Mouse (Mus musculus) MEL (cell line): ENCODE results near the gene Pou5f1. TPM values are rescaled to one million over a fixed set of nuclear protein-coding genes. Genes with fewer than 3 reads are reported as not detected.
A peak's percentile ranks its signal among the peaks of the same experiment; 100 is the strongest.

Experiments
- DNase-seq: peaks from one replicate; pipeline ENCODE4 v3.0.0; 2011; ENCODE audit warnings: low read depth, low spot score
- H3K27ac ChIP-seq: 2 replicates; pipeline ENCODE4 v1.5.1; 2012; ENCODE audit warnings: low read depth, mild to moderate bottlenecking, control low read depth, low read length, moderate library complexity; ENCODE audit not compliant: control insufficient read depth
- H3K27me3 ChIP-seq, 2 experiments: fragments of 150-350 bp in 1 of 2; sonication (generic) in 1 of 2; 2 replicates each; pipeline ENCODE4 v1.6.1; 2012; ENCODE audit warnings: low read length in 2 of 2, mild to moderate bottlenecking in 2 of 2, improper control_type of control experiment in 1 of 2, moderate library complexity in 1 of 2; ENCODE audit not compliant: insufficient read depth in 2 of 2, control insufficient read depth in 1 of 2
- H3K36me3 ChIP-seq, 2 experiments: 2 replicates each; pipeline ENCODE4 v1.6.1; 2012 to 2014; ENCODE audit warnings: low read length in 2 of 2, improper control_type of control experiment in 1 of 2, inconsistent platforms in 1 of 2, mild to moderate bottlenecking in 1 of 2; ENCODE audit not compliant: insufficient read depth in 2 of 2, control insufficient read depth in 1 of 2
- H3K4me1 ChIP-seq, 2 experiments: fragments of 150-350 bp in 1 of 2; sonication (generic) in 1 of 2; 2 replicates each; pipeline ENCODE4 v1.6.1; 2012; ENCODE audit warnings: low read length in 2 of 2, improper control_type of control experiment in 1 of 2, mild to moderate bottlenecking in 1 of 2; ENCODE audit not compliant: insufficient read depth in 2 of 2, control insufficient read depth in 1 of 2
- H3K4me3 ChIP-seq, 2 experiments: fragments of 150-350 bp in 1 of 2; sonication (generic) in 1 of 2; 2 replicates each; pipeline ENCODE4 v1.5.1; 2012; ENCODE audit warnings: low read depth in 2 of 2, low read length in 2 of 2, mild to moderate bottlenecking in 2 of 2, moderate library complexity in 2 of 2, control low read depth in 1 of 2, improper control_type of control experiment in 1 of 2; ENCODE audit not compliant: control insufficient read depth in 1 of 2, insufficient read depth in 1 of 2
- H3K79me2 ChIP-seq: 2 replicates; pipeline ENCODE4 v1.6.1; 2012; ENCODE audit warnings: mild to moderate bottlenecking, low read length, moderate library complexity; ENCODE audit not compliant: control insufficient read depth, poor library complexity, insufficient read depth
- H3K9ac ChIP-seq: 2 replicates; pipeline ENCODE4 v1.6.1; 2012; ENCODE audit warnings: low read depth, mild to moderate bottlenecking, control low read depth, low read length, moderate library complexity; ENCODE audit not compliant: control insufficient read depth, poor library complexity, severe bottlenecking
- H3K9me3 ChIP-seq: fragments of 150-350 bp; sonication (generic); replicated peaks from 2 replicates; pipeline ENCODE4 v1.6.1; 2012; ENCODE audit warnings: mild to moderate bottlenecking, low read length, improper control_type of control experiment, moderate library complexity; ENCODE audit not compliant: insufficient read depth
- CTCF ChIP-seq, 3 experiments: IDR thresholded peaks in 2 of 3; conservative IDR thresholded peaks in 1 of 3; 2 replicates each; pipeline ENCODE4 v1.5.1; 2011 to 2012; ENCODE audit warnings: low read length in 3 of 3, low read depth in 2 of 3, mild to moderate bottlenecking in 2 of 3, improper control_type of control experiment in 1 of 3, inconsistent platforms in 1 of 3, mixed read lengths in 1 of 3, moderate library complexity in 1 of 3; ENCODE audit not compliant: control insufficient read depth in 1 of 3, insufficient read depth in 1 of 3, poor library complexity in 1 of 3, severe bottlenecking in 1 of 3
- E2F4 ChIP-seq: IDR thresholded peaks from 2 replicates; pipeline ENCODE4 v1.6.1; 2011; ENCODE audit warnings: low read depth, low read length, improper control_type of control experiment, borderline replicate concordance
- EP300 ChIP-seq, 2 experiments: IDR thresholded peaks; 2 replicates each; pipeline ENCODE4 v1.6.1; 2011; ENCODE audit warnings: improper control_type of control experiment in 2 of 2, low read length in 2 of 2, low read depth in 1 of 2, mild to moderate bottlenecking in 1 of 2
- ETS1 ChIP-seq: IDR thresholded peaks from 2 replicates; pipeline ENCODE4 v1.6.1; 2012; ENCODE audit warnings: low read depth, mild to moderate bottlenecking, inconsistent platforms, low read length, improper control_type of control experiment, moderate library complexity
- MAFK ChIP-seq: IDR thresholded peaks from 2 replicates; pipeline ENCODE4 v1.6.1; 2011; ENCODE audit warnings: low read depth, mild to moderate bottlenecking, low read length, improper control_type of control experiment, borderline replicate concordance
- MAZ ChIP-seq: IDR thresholded peaks from 2 replicates; pipeline ENCODE4 v1.6.1; 2012; ENCODE audit warnings: low read depth, mild to moderate bottlenecking, inconsistent platforms, low read length, improper control_type of control experiment
- MXI1 ChIP-seq: IDR thresholded peaks from 2 replicates; pipeline ENCODE4 v1.6.1; 2011; ENCODE audit warnings: mild to moderate bottlenecking, low read depth, low read length, improper control_type of control experiment
- POLR2A ChIP-seq, 2 experiments: IDR thresholded peaks; 2 replicates each; pipeline ENCODE4 v1.6.1; 2011 to 2012; ENCODE audit warnings: low read length in 2 of 2, mild to moderate bottlenecking in 2 of 2, control low read depth in 1 of 2, improper control_type of control experiment in 1 of 2, low read depth in 1 of 2, moderate library complexity in 1 of 2; ENCODE audit not compliant: control insufficient read depth in 1 of 2, insufficient read depth in 1 of 2, poor library complexity in 1 of 2
- RAD21 ChIP-seq: IDR thresholded peaks from 2 replicates; pipeline ENCODE4 v1.6.1; 2011; ENCODE audit warnings: mild to moderate bottlenecking, low read depth, low read length, improper control_type of control experiment
- TAL1 ChIP-seq: IDR thresholded peaks from 2 replicates; pipeline ENCODE4 v1.6.1; 2012; ENCODE audit warnings: mild to moderate bottlenecking, inconsistent platforms, low read length, moderate library complexity, mixed read lengths
- TBP ChIP-seq: IDR thresholded peaks from 2 replicates; pipeline ENCODE4 v1.8.0; 2011; ENCODE audit warnings: low read depth, low read length, improper control_type of control experiment
- TCF12 ChIP-seq: IDR thresholded peaks from 2 replicates; pipeline ENCODE4 v1.6.1; 2014; ENCODE audit warnings: low read depth, mild to moderate bottlenecking, inconsistent platforms, low read length, improper control_type of control experiment, moderate library complexity
- USF1 ChIP-seq: IDR thresholded peaks from 2 replicates; pipeline ENCODE4 v1.6.1; 2014; ENCODE audit warnings: low read depth, mild to moderate bottlenecking, inconsistent platforms, low read length, improper control_type of control experiment, moderate library complexity
- ZNF384 ChIP-seq: IDR thresholded peaks from 2 replicates; pipeline ENCODE4 v1.6.1; 2012; ENCODE audit warnings: low read depth, mild to moderate bottlenecking, inconsistent platforms, low read length, improper control_type of control experiment
- polyA plus RNA-seq, 2 experiments: library from polyadenylated mRNA; stranded (reverse) in 1 of 2; unstranded in 1 of 2; fragments of >175 nt in 1 of 2; fragments of >200 nt in 1 of 2; gene quantifications; 2 replicates each; pipeline versions ENCODE4 v1.2.1 to v1.2.4; 2012; ENCODE audit warnings: low replicate concordance in 2 of 2, low read depth in 1 of 2; ENCODE audit not compliant: insufficient read length in 2 of 2, insufficient read depth in 1 of 2, missing spikeins in 1 of 2
- total RNA-seq: library from RNA; depleted of rRNA; stranded (reverse); fragments of 300-350 nt; gene quantifications from 2 replicates; pipeline ENCODE4 v1.2.3, GENCODE M21; 2012

Gene Pou5f1
- total and polyA plus RNA-seq, 3 experiments, result not detected

DNA sequence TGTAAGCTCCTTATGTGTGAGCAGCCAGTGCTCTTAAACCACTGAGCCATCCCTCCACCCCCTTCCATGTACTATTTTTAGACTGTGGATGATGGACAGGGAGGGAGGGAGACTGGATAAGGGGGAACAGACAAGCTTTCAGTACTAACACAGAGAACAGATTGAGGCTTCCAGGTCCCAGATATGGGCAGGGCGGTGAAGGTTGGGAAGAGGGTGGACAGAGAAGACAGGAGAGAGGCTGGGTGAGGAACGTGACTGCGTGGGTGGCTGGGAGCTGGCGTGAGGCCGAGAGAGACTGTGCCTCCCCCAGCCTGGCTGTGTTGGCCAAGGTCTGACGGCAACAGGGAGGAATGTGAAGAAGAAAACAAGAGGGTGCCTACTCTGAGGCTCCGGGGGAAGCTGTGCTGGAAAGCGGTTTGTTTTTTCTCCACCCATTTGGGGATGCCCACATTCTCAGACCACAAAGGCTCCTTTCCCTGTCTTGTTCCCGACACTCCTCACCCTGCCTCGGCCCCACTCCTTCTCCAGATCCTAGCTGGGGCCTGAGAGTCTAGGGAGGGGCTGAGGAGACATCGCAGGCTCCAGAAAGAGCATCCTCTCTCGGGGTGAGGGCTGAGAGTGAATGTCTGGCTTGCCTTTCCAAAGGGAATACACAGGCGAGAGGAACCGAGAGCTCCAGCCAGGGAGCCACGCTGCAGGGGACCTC lies 43.8 kb downstream of the Pou5f1 start:
- no peak overlapping the region for H3K4me3 ChIP-seq
- TF ChIP-seq MXI1, result no peak
- no peak for TF ChIP-seq POLR2A (IDR thresholded peaks at IDR 0.05; ENCODE audit: control insufficient read depth in 1 of 2, insufficient read depth in 1 of 2, low read depth in 1 of 2, low read length in 2 of 2, poor library complexity in 1 of 2)
- TF ChIP-seq TCF12, result no peak
- TF ChIP-seq MAFK, result no peak
- no peak for TF ChIP-seq ETS1
- TF ChIP-seq USF1, result no peak
- TF ChIP-seq, all 39 proteins: peak for 0
- H3K4me1 ChIP-seq, result no peaks in the 10 kb centered on the region
- DNase-seq, result no peak
- no peaks in the 10 kb centered on the region for H3K27me3 ChIP-seq
- no peaks in the 10 kb centered on the region for H3K36me3 ChIP-seq
- no peak overlapping the region for H3K9ac ChIP-seq
- H3K79me2 ChIP-seq, result no peaks in the 10 kb centered on the region
- H3K27ac ChIP-seq, result no peak overlapping the region
- H3K9me3 ChIP-seq, result no peaks in the 10 kb centered on the region

DNA sequence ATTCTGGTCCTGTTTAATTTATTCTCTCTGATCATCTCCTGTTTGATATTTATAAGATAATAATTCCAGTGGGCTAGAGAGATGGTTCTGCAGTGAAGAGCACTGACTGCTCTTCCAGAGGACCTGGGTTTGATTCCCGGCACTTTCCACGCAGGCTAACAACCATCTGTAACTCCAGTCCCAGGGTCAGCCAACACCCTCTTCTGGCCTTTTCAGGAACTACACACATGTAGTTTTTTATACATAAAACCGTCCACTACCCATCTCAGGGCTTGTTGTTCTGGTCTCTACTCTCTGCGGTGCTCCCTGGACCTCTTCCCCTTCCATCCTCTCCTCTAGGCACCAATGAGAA lies 44.3 kb downstream of the Pou5f1 start:
- H3K4me3 ChIP-seq, result no peak overlapping the region
- TF ChIP-seq TBP, result no peak
- peak in 2 of 3 experiments; percentile 18 to 27; a peak in 3 of 6 replicates for TF ChIP-seq CTCF (IDR thresholded peaks at IDR 0.05 in 2 of 3, conservative IDR thresholded peaks at IDR 0.05 in 1 of 3; ENCODE audit: control insufficient read depth in 1 of 3, insufficient read depth in 1 of 3, low read depth in 2 of 3, low read length in 3 of 3, poor library complexity in 1 of 3, severe bottlenecking in 1 of 3)
- H3K27me3 ChIP-seq, result no peaks in the 10 kb centered on the region
- H3K9ac ChIP-seq, result no peak overlapping the region
- H3K27ac ChIP-seq, result no peak overlapping the region
- H3K79me2 ChIP-seq, result no peaks in the 10 kb centered on the region
- no peaks in the 10 kb centered on the region for H3K4me1 ChIP-seq
- no peaks in the 10 kb centered on the region for H3K36me3 ChIP-seq
- DNase-seq, result no peak
- no peaks in the 10 kb centered on the region for H3K9me3 ChIP-seq

DNA sequence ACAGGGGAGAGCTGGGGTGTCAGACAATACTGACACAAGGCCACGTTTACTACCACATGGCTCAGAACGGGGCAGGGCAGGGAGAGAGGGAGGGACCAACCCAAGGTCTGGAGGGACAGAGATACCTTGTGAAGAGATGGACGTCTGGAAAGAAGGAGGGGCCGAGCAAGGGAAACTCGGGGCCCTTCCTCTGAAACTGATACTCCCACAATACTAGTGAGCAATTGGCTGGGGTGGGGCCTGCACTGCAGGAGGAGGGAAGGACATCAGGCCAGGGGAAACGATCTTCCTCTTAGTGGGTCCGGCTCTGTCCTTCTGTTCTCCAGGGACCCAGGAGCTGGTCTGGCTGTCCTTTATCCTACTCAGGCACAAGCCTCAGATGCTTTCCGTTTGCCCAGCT lies 45.1 kb downstream of the Pou5f1 start:
- H3K9ac ChIP-seq, result no peak overlapping the region
- no peaks in the 10 kb centered on the region for H3K79me2 ChIP-seq
- H3K4me1 ChIP-seq, result no peaks in the 10 kb centered on the region
- DNase-seq, result no peak
- H3K36me3 ChIP-seq, result no peaks in the 10 kb centered on the region
- no peaks in the 10 kb centered on the region for H3K9me3 ChIP-seq
- H3K4me3 ChIP-seq, result no peak overlapping the region
- H3K27me3 ChIP-seq, result no peaks in the 10 kb centered on the region
- no peak overlapping the region for H3K27ac ChIP-seq
- no peak for TF ChIP-seq EP300 (IDR thresholded peaks at IDR 0.05; ENCODE audit: low read depth in 1 of 2, low read length in 2 of 2)
- TF ChIP-seq TAL1, result no peak
- no peak for TF ChIP-seq E2F4
- TF ChIP-seq RAD21, result no peak
- TF ChIP-seq CTCF (IDR thresholded peaks at IDR 0.05 in 2 of 3, conservative IDR thresholded peaks at IDR 0.05 in 1 of 3; ENCODE audit: control insufficient read depth in 1 of 3, insufficient read depth in 1 of 3, low read depth in 2 of 3, low read length in 3 of 3, poor library complexity in 1 of 3, severe bottlenecking in 1 of 3), result no peak
- no peak for TF ChIP-seq ZNF384
- TF ChIP-seq MAZ, result no peak
- no peak for TF ChIP-seq MXI1
